Mouse (Mus musculus) MEL (cell line): Measurements from ENCODE around the gene Sort1. TPM values are rescaled to one million over a fixed set of nuclear protein-coding genes. Genes with fewer than 3 reads are reported as not detected.

Experiments
- DNase-seq: peaks from one replicate; pipeline ENCODE4 v3.0.0; 2011; ENCODE audit warnings: low read depth, low spot score
- H3K27ac ChIP-seq: 2 replicates; pipeline ENCODE4 v1.5.1; 2012; ENCODE audit warnings: low read depth, mild to moderate bottlenecking, control low read depth, low read length, moderate library complexity; ENCODE audit not compliant: control insufficient read depth
- H3K27me3 ChIP-seq, 2 experiments: fragments of 150-350 bp in 1 of 2; sonication (generic) in 1 of 2; 2 replicates each; pipeline ENCODE4 v1.6.1; 2012; ENCODE audit warnings: low read length in 2 of 2, mild to moderate bottlenecking in 2 of 2, improper control_type of control experiment in 1 of 2, moderate library complexity in 1 of 2; ENCODE audit not compliant: insufficient read depth in 2 of 2, control insufficient read depth in 1 of 2
- H3K36me3 ChIP-seq, 2 experiments: 2 replicates each; pipeline ENCODE4 v1.6.1; 2012 to 2014; ENCODE audit warnings: low read length in 2 of 2, improper control_type of control experiment in 1 of 2, inconsistent platforms in 1 of 2, mild to moderate bottlenecking in 1 of 2; ENCODE audit not compliant: insufficient read depth in 2 of 2, control insufficient read depth in 1 of 2
- H3K4me1 ChIP-seq, 2 experiments: fragments of 150-350 bp in 1 of 2; sonication (generic) in 1 of 2; 2 replicates each; pipeline ENCODE4 v1.6.1; 2012; ENCODE audit warnings: low read length in 2 of 2, improper control_type of control experiment in 1 of 2, mild to moderate bottlenecking in 1 of 2; ENCODE audit not compliant: insufficient read depth in 2 of 2, control insufficient read depth in 1 of 2
- H3K4me3 ChIP-seq, 2 experiments: fragments of 150-350 bp in 1 of 2; sonication (generic) in 1 of 2; 2 replicates each; pipeline ENCODE4 v1.5.1; 2012; ENCODE audit warnings: low read depth in 2 of 2, low read length in 2 of 2, mild to moderate bottlenecking in 2 of 2, moderate library complexity in 2 of 2, control low read depth in 1 of 2, improper control_type of control experiment in 1 of 2; ENCODE audit not compliant: control insufficient read depth in 1 of 2, insufficient read depth in 1 of 2
- H3K79me2 ChIP-seq: 2 replicates; pipeline ENCODE4 v1.6.1; 2012; ENCODE audit warnings: mild to moderate bottlenecking, low read length, moderate library complexity; ENCODE audit not compliant: control insufficient read depth, poor library complexity, insufficient read depth
- H3K9ac ChIP-seq: 2 replicates; pipeline ENCODE4 v1.6.1; 2012; ENCODE audit warnings: low read depth, mild to moderate bottlenecking, control low read depth, low read length, moderate library complexity; ENCODE audit not compliant: control insufficient read depth, poor library complexity, severe bottlenecking
- H3K9me3 ChIP-seq: fragments of 150-350 bp; sonication (generic); replicated peaks from 2 replicates; pipeline ENCODE4 v1.6.1; 2012; ENCODE audit warnings: mild to moderate bottlenecking, low read length, improper control_type of control experiment, moderate library complexity; ENCODE audit not compliant: insufficient read depth
- CTCF ChIP-seq, 3 experiments: IDR thresholded peaks in 2 of 3; conservative IDR thresholded peaks in 1 of 3; 2 replicates each; pipeline ENCODE4 v1.5.1; 2011 to 2012; ENCODE audit warnings: low read length in 3 of 3, low read depth in 2 of 3, mild to moderate bottlenecking in 2 of 3, improper control_type of control experiment in 1 of 3, inconsistent platforms in 1 of 3, mixed read lengths in 1 of 3, moderate library complexity in 1 of 3; ENCODE audit not compliant: control insufficient read depth in 1 of 3, insufficient read depth in 1 of 3, poor library complexity in 1 of 3, severe bottlenecking in 1 of 3
- EP300 ChIP-seq, 2 experiments: IDR thresholded peaks; 2 replicates each; pipeline ENCODE4 v1.6.1; 2011; ENCODE audit warnings: improper control_type of control experiment in 2 of 2, low read length in 2 of 2, low read depth in 1 of 2, mild to moderate bottlenecking in 1 of 2
- GATA1 ChIP-seq: IDR thresholded peaks from 2 replicates; pipeline ENCODE4 v1.6.1; 2011; ENCODE audit warnings: low read depth, low read length, improper control_type of control experiment
- HCFC1 ChIP-seq: IDR thresholded peaks from 2 replicates; pipeline ENCODE4 v1.6.1; 2012; ENCODE audit warnings: low read depth, mild to moderate bottlenecking, inconsistent platforms, low read length, improper control_type of control experiment, moderate library complexity
- KAT2A ChIP-seq: conservative IDR thresholded peaks from 2 replicates; pipeline ENCODE4 v1.6.1; 2012; ENCODE audit warnings: low read depth, low read length, improper control_type of control experiment, inconsistent platforms
- MAFK ChIP-seq: IDR thresholded peaks from 2 replicates; pipeline ENCODE4 v1.6.1; 2011; ENCODE audit warnings: low read depth, mild to moderate bottlenecking, low read length, improper control_type of control experiment, borderline replicate concordance
- MAX ChIP-seq: IDR thresholded peaks from 2 replicates; pipeline ENCODE4 v1.6.1; 2011; ENCODE audit warnings: low read length, improper control_type of control experiment
- MEF2A ChIP-seq: IDR thresholded peaks from 2 replicates; pipeline ENCODE4 v1.6.1; 2014; ENCODE audit warnings: low read depth, mild to moderate bottlenecking, inconsistent platforms, low read length, improper control_type of control experiment; ENCODE audit not compliant: poor library complexity, insufficient replicate concordance, severe bottlenecking; ENCODE audit errors: extremely low read depth
- MXI1 ChIP-seq: IDR thresholded peaks from 2 replicates; pipeline ENCODE4 v1.6.1; 2011; ENCODE audit warnings: mild to moderate bottlenecking, low read depth, low read length, improper control_type of control experiment
- NELFE ChIP-seq: IDR thresholded peaks from 2 replicates; pipeline ENCODE4 v1.6.1; 2011; ENCODE audit warnings: low read depth, low read length, improper control_type of control experiment
- POLR2A ChIP-seq, 2 experiments: IDR thresholded peaks; 2 replicates each; pipeline ENCODE4 v1.6.1; 2011 to 2012; ENCODE audit warnings: low read length in 2 of 2, mild to moderate bottlenecking in 2 of 2, control low read depth in 1 of 2, improper control_type of control experiment in 1 of 2, low read depth in 1 of 2, moderate library complexity in 1 of 2; ENCODE audit not compliant: control insufficient read depth in 1 of 2, insufficient read depth in 1 of 2, poor library complexity in 1 of 2
- POLR2AphosphoS2 ChIP-seq: IDR thresholded peaks from 2 replicates; pipeline ENCODE4 v1.6.1; 2011; ENCODE audit warnings: low read length, improper control_type of control experiment
- RAD21 ChIP-seq: IDR thresholded peaks from 2 replicates; pipeline ENCODE4 v1.6.1; 2011; ENCODE audit warnings: mild to moderate bottlenecking, low read depth, low read length, improper control_type of control experiment
- SIN3A ChIP-seq: IDR thresholded peaks from 2 replicates; pipeline ENCODE4 v1.6.1; 2012; ENCODE audit warnings: low read length, improper control_type of control experiment, inconsistent platforms
- SMC3 ChIP-seq: IDR thresholded peaks from 2 replicates; pipeline ENCODE4 v1.6.1; 2011; ENCODE audit warnings: low read depth, low read length, improper control_type of control experiment
- TBP ChIP-seq: IDR thresholded peaks from 2 replicates; pipeline ENCODE4 v1.8.0; 2011; ENCODE audit warnings: low read depth, low read length, improper control_type of control experiment
- TCF12 ChIP-seq: IDR thresholded peaks from 2 replicates; pipeline ENCODE4 v1.6.1; 2014; ENCODE audit warnings: low read depth, mild to moderate bottlenecking, inconsistent platforms, low read length, improper control_type of control experiment, moderate library complexity
- USF1 ChIP-seq: IDR thresholded peaks from 2 replicates; pipeline ENCODE4 v1.6.1; 2014; ENCODE audit warnings: low read depth, mild to moderate bottlenecking, inconsistent platforms, low read length, improper control_type of control experiment, moderate library complexity
- ZNF384 ChIP-seq: IDR thresholded peaks from 2 replicates; pipeline ENCODE4 v1.6.1; 2012; ENCODE audit warnings: low read depth, mild to moderate bottlenecking, inconsistent platforms, low read length, improper control_type of control experiment
- polyA plus RNA-seq, 2 experiments: library from polyadenylated mRNA; stranded (reverse) in 1 of 2; unstranded in 1 of 2; fragments of >175 nt in 1 of 2; fragments of >200 nt in 1 of 2; gene quantifications; 2 replicates each; pipeline versions ENCODE4 v1.2.1 to v1.2.4; 2012; ENCODE audit warnings: low replicate concordance in 2 of 2, low read depth in 1 of 2; ENCODE audit not compliant: insufficient read length in 2 of 2, insufficient read depth in 1 of 2, missing spikeins in 1 of 2
- total RNA-seq: library from RNA; depleted of rRNA; stranded (reverse); fragments of 300-350 nt; gene quantifications from 2 replicates; pipeline ENCODE4 v1.2.3, GENCODE M21; 2012

Sort1 gene
- total and polyA plus RNA-seq, 3 experiments = 10.2 to 28.3 (median 22.7) TPM

DNA sequence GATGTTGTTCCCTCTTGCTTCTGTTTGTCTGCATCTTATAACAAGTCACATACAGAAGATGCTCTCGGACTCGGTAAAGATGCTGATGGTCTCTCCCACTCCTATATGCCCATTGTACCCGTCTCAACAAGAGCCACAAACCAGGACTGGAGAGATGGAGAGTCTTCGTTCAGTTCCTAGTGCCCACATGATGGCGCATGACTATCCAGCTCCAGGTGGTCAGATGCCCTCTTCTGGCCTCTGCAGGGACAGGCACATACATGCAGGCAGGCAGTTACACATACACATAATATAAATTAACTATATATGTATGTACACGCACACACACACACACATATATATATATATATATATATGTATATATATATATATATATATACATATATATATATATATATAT, 96.8 kb downstream of the Sort1 start:
- H3K36me3 ChIP-seq = peaks cover 0 to 27% of the 10 kb centered on the region in 2 experiments; a peak in 2 of 4 replicates
- H3K27me3 ChIP-seq = no peaks in the 10 kb centered on the region
- H3K79me2 ChIP-seq = peaks cover 4% of the 10 kb centered on the region; the same call in 1 of the 2 replicates
- peaks cover 6 to 43% of the 10 kb centered on the region in 2 experiments for H3K4me1 ChIP-seq
- DNase-seq = peak; percentile 58
- H3K9me3 ChIP-seq = no peaks in the 10 kb centered on the region
- H3K27ac ChIP-seq = no peak overlapping the region
- TF ChIP-seq SIN3A = peak; percentile 40; the same call in 1 of the 2 replicates
- 0 out of 2 replicates have a peak, but pooled peaks have one; percentile 34 for TF ChIP-seq HCFC1
- no peak for TF ChIP-seq POLR2A (IDR thresholded peaks at IDR 0.05; ENCODE audit: control insufficient read depth in 1 of 2, insufficient read depth in 1 of 2, low read depth in 1 of 2, low read length in 2 of 2, poor library complexity in 1 of 2)
- TF ChIP-seq SMC3 = peak; percentile 73
- no peak for TF ChIP-seq MXI1
- TF ChIP-seq POLR2AphosphoS2 = no peak
- TF ChIP-seq NELFE = 0 out of 2 replicates have a peak, but pooled peaks have one; percentile 15
- no peak for TF ChIP-seq MAFK
- TF ChIP-seq RAD21 = peak; percentile 26
- TF ChIP-seq MAX = no peak
- TF ChIP-seq MEF2A = no peak
- peak; percentile 31 to 90 (median 80); a peak in 5 of 6 replicates for TF ChIP-seq CTCF (IDR thresholded peaks at IDR 0.05 in 2 of 3, conservative IDR thresholded peaks at IDR 0.05 in 1 of 3; ENCODE audit: control insufficient read depth in 1 of 3, insufficient read depth in 1 of 3, low read depth in 2 of 3, low read length in 3 of 3, poor library complexity in 1 of 3, severe bottlenecking in 1 of 3)
- no peak for TF ChIP-seq KAT2A
- no peak overlapping the region for H3K4me3 ChIP-seq
- no peak overlapping the region for H3K9ac ChIP-seq

DNA sequence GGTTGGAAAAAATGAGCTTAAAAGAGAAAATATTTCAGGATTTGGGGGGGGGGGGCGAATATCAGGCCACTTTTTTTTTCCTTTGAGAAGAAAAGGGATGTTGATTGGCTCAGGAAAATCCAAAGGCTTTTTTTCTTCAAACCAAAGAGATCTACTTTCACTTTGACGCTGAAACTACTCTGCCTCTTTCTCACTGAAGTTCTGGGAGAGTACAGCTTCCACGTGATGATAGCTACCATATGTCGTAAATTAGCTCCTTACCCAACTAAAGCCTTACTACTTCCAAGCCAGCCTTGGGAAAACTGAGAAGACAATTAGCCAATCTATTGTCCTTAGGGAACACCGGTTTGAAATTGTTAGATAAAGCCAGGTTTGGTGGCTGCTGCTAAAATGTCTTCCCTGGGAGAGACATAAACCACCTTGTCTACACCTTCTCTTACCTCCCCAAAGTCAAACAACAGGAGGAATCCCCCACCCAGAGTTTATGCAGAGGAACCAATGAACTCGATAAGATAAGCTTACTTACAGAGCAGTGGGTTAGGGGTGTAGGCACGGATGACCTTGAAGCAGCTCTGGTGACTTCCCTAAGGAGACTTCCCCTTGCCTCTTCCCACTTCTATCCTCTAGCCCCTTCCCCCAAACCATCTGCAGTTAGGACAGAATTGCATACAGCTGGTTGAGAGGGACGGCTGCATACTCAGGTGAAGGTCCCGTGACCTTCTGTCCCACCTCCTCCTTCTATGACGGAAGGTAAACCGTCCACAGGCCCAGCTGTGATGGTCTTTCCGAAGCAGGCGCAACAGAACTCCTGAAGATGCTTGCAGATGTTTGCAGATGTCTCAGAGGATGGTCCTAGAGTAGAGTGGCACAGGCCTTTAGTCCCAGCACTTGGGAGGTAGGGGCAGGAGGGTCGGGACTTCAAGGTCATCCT, 98.3 kb downstream of the Sort1 start:
- peak; percentile 65 for DNase-seq
- Histone ChIP-seq H3K9me3 (no peaks in the 10 kb centered on the region), H3K36me3 (peaks cover 0 to 27% of the 10 kb centered on the region in 2 experiments; a peak in 2 of 4 replicates), H3K27me3 (no peaks in the 10 kb centered on the region), H3K4me3 (peak overlapping the region; percentile 55 to 91), H3K4me1 (peaks cover 6 to 43% of the 10 kb centered on the region in 2 experiments), H3K27ac (peak overlapping the region; percentile 78)
- TF ChIP-seq MXI1 (peak; percentile 64; the same call in 1 of the 2 replicates), POLR2A (IDR thresholded peaks at IDR 0.05; ENCODE audit: control insufficient read depth in 1 of 2, insufficient read depth in 1 of 2, low read depth in 1 of 2, low read length in 2 of 2, poor library complexity in 1 of 2) (peak in 1 of 2 experiments; percentile 30; a peak in 1 of 4 replicates), USF1 (peak; percentile 37; the same call in 1 of the 2 replicates), NELFE (no peak; the same call in 1 of the 2 replicates), TCF12 (peak; percentile 20; the same call in 1 of the 2 replicates), TBP (peak; percentile 39), MAX (no peak), EP300 (IDR thresholded peaks at IDR 0.05; ENCODE audit: low read depth in 1 of 2, low read length in 2 of 2) (peak; percentile 20 to 62), GATA1 (peak; percentile 70), ZNF384 (peak; percentile 30; the same call in 1 of the 2 replicates), SMC3 (no peak)
- TF ChIP-seq, all 39 proteins: peak for 8
- peak overlapping the region; percentile 76 for H3K9ac ChIP-seq
- peaks cover 4% of the 10 kb centered on the region; the same call in 1 of the 2 replicates for H3K79me2 ChIP-seq
